Mouse (Mus musculus): ENCODE data around the gene P2rx6. TPM values are rescaled to one million over a fixed set of nuclear protein-coding genes. Genes with fewer than 3 reads are reported as not detected.

P2rx6 gene
- polyA plus RNA-seq, 1 experiment from 2014 or later: 0.60 TPM

- Histone ChIP-seq H3K27ac (no peak overlapping the region), H3K9ac (no peak overlapping the region), H3K9me3 (replicated peaks) (no peaks in the 10 kb centered on the region), H3K4me3 (no peak overlapping the region), H3K27me3 (peaks cover 13% of the 10 kb centered on the region), H3K36me3 (no peaks in the 10 kb centered on the region), H3K4me2 (no peak overlapping the region), H3K4me1 (replicated peaks) (peaks cover 26% of the 10 kb centered on the region)
- ATAC-seq (replicated peaks; ENCODE audit: insufficient number of reproducible peaks, insufficient read depth, low FRiP score, low read depth): no peak
- WGBS: 41% methylated on average over 1 of the region's 1 CpGs
Measured at GRCm38 (mm10) chr16:17563580-17563979, 1.9 kb downstream of the P2rx6 start.

- H3K27me3 ChIP-seq: peaks cover 13% of the 10 kb centered on the region
- WGBS: 58% methylated on average over 2 of the region's 2 CpGs
- H3K9me3 ChIP-seq (replicated peaks): no peaks in the 10 kb centered on the region
- no peaks in the 10 kb centered on the region for H3K36me3 ChIP-seq
- H3K27ac ChIP-seq: no peak overlapping the region
- H3K4me1 ChIP-seq (replicated peaks): peaks cover 19% of the 10 kb centered on the region
- H3K4me3 ChIP-seq: no peak overlapping the region
- H3K4me2 ChIP-seq: no peak overlapping the region
- no peak for ATAC-seq (replicated peaks; ENCODE audit: insufficient number of reproducible peaks, insufficient read depth, low FRiP score, low read depth)
- H3K9ac ChIP-seq: no peak overlapping the region
Measured at GRCm38 (mm10) chr16:17564221-17564620, 2.5 kb downstream of the P2rx6 start.

DNA sequence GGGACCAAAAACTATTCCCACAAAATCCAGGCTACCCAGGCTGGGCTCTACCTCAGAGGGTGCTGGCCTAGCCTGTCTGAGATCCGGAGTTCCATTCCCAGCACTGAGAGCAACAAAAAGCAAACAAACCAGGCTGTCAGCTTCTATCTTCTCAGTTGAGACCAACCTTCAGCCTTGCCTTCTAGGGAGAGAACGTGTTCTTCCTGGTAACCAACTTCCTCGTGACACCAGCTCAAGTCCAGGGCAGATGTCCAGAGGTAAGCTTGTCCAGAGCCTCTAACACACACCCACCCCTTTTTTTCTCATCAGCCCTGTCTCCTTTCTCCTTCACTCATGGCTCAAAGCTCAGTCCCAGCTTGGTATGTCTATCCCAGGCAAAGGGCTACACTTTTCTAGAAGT is 3.1 kb downstream of the P2rx6 start:
- Histone ChIP-seq H3K4me3 (no peak overlapping the region), H3K27me3 (peaks cover 10% of the 10 kb centered on the region), H3K9ac (no peak overlapping the region), H3K4me2 (no peak overlapping the region), H3K36me3 (no peaks in the 10 kb centered on the region), H3K9me3 (replicated peaks) (no peaks in the 10 kb centered on the region), H3K4me1 (replicated peaks) (peaks cover 17% of the 10 kb centered on the region), H3K27ac (no peak overlapping the region)
- 50% methylated on average over 3 of the region's 3 CpGs for WGBS
- ATAC-seq (replicated peaks; ENCODE audit: insufficient number of reproducible peaks, insufficient read depth, low FRiP score, low read depth): no peak

DNA sequence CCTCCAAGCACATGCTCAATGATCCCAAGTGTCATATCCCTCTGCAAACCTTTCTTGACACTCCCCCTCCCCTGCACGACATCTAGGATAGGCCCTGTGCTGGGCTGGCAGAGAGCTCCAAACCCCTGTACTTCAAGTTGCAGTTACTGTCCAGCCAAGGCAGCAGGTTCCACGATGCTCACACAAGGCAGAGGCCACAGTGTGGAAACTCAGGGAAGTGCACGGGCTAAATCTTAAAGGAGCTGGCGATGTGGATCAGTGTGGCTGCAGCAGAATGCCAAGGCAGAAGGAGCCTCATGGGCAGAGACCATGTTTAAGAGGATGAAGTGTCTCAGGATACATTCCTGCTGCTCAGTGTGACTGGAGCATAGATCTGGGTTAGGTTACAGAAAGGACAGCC is 4.5 kb downstream of the P2rx6 start:
- Histone ChIP-seq H3K4me1 (replicated peaks) (peaks cover 12% of the 10 kb centered on the region), H3K4me2 (no peak overlapping the region), H3K9me3 (replicated peaks) (no peaks in the 10 kb centered on the region), H3K4me3 (no peak overlapping the region), H3K36me3 (no peaks in the 10 kb centered on the region), H3K27ac (no peak overlapping the region), H3K9ac (no peak overlapping the region), H3K27me3 (peaks cover 10% of the 10 kb centered on the region)
- no peak for ATAC-seq (replicated peaks; ENCODE audit: insufficient number of reproducible peaks, insufficient read depth, low FRiP score, low read depth)
- WGBS: 23% methylated on average over 4 of the region's 4 CpGs

- Histone ChIP-seq H3K27me3 (peaks cover 37% of the 10 kb centered on the region), H3K4me3 (peak overlapping the region; percentile 55), H3K9me3 (replicated peaks) (no peaks in the 10 kb centered on the region), H3K4me1 (replicated peaks) (peaks cover 14% of the 10 kb centered on the region), H3K4me2 (peak overlapping the region; percentile 83), H3K27ac (no peak overlapping the region), H3K36me3 (no peaks in the 10 kb centered on the region), H3K9ac (peak overlapping the region; percentile 55)
- 12% methylated on average over 45 of the region's 45 CpGs for WGBS
- ATAC-seq (replicated peaks; ENCODE audit: insufficient number of reproducible peaks, insufficient read depth, low FRiP score, low read depth): peak; percentile 51
Measured at GRCm38 (mm10) chr16:17575870-17576824, 14.5 kb downstream of the P2rx6 start.

GRCm38 (mm10) chr16:17576825-17577215 is 15.1 kb downstream of the P2rx6 start:
- no peaks in the 10 kb centered on the region for H3K36me3 ChIP-seq
- H3K27me3 ChIP-seq: peaks cover 37% of the 10 kb centered on the region
- H3K9me3 ChIP-seq (replicated peaks): no peaks in the 10 kb centered on the region
- peak overlapping the region; percentile 55 for H3K9ac ChIP-seq
- H3K4me3 ChIP-seq: peak overlapping the region; percentile 55
- H3K27ac ChIP-seq: no peak overlapping the region
- H3K4me2 ChIP-seq: peak overlapping the region; percentile 83
- 12% methylated on average over 8 of the region's 8 CpGs for WGBS
- H3K4me1 ChIP-seq (replicated peaks): peaks cover 14% of the 10 kb centered on the region
- no peak for ATAC-seq (replicated peaks; ENCODE audit: insufficient number of reproducible peaks, insufficient read depth, low FRiP score, low read depth)

- ATAC-seq (replicated peaks; ENCODE audit: insufficient number of reproducible peaks, insufficient read depth, low FRiP score, low read depth): no peak
- WGBS: 24% methylated on average over 8 of the region's 8 CpGs
- Histone ChIP-seq H3K27me3 (no peaks in the 10 kb centered on the region), H3K4me1 (replicated peaks) (no peaks in the 10 kb centered on the region), H3K9me3 (replicated peaks) (no peaks in the 10 kb centered on the region), H3K9ac (no peak within 1 kb of the TSS), H3K27ac (no peak within 1 kb of the TSS), H3K4me3 (no peak within 1 kb of the TSS), H3K4me2 (no peak within 1 kb of the TSS), H3K36me3 (no peaks in the 10 kb centered on the region)
Measured at GRCm38 (mm10) chr16:17583064-17583463, 21.4 kb downstream of the P2rx6 start, which contains the start of gene Slc7a4. TSS of gene Slc7a4 (minus strand) at chr16:17583214.

DNA sequence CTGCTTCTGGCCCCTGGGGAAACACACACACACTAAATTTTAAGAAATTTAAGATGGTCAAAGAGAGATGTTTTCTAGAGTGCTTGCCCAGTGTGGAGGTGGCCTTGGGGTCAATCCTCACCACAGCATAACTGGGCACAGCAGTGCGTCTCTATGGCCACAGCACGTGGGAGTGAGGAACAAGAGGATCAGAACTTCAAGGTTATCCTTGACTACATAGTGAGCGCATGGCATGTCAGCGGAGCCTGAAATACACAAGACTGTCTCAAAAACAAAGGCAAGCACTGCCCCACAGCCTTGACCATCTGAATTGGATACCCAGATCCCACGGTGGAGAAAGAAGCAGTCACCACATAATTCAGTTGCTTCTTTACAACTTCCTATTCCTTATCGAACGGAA is 22.9 kb downstream of the P2rx6 start:
- H3K27me3 ChIP-seq: no peaks in the 10 kb centered on the region
- H3K9ac ChIP-seq: no peak overlapping the region
- no peak for ATAC-seq (replicated peaks; ENCODE audit: insufficient number of reproducible peaks, insufficient read depth, low FRiP score, low read depth)
- WGBS: 82% methylated on average over 7 of the region's 7 CpGs
- no peak overlapping the region for H3K4me2 ChIP-seq
- H3K36me3 ChIP-seq: no peaks in the 10 kb centered on the region
- H3K9me3 ChIP-seq (replicated peaks): no peaks in the 10 kb centered on the region
- H3K4me1 ChIP-seq (replicated peaks): no peaks in the 10 kb centered on the region
- no peak overlapping the region for H3K27ac ChIP-seq
- no peak overlapping the region for H3K4me3 ChIP-seq

DNA sequence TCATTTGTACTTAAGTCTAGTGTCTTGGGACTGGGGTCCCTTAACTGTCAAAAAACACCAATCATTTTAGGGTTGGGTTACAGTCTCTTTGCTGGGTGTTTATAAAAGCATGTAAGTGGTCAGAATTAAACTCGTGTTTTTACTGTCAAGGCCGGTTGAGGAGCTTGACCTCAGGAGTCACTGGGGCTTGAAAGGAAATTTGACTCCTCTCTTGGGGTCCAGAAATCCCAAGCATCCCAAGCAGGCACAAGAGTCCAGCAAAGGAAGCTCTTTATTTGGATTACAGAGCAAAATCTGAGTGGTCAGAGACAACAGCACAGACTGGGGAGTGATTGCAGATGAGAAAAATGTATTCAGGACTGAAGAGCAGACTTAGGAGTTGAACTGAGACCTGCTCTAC is 29.0 kb downstream of the P2rx6 start:
- WGBS: 17% methylated on average over 2 of the region's 2 CpGs
- Histone ChIP-seq H3K27ac (no peak overlapping the region), H3K9me3 (replicated peaks) (no peaks in the 10 kb centered on the region), H3K36me3 (no peaks in the 10 kb centered on the region), H3K9ac (no peak overlapping the region), H3K4me3 (no peak overlapping the region), H3K4me1 (replicated peaks) (no peaks in the 10 kb centered on the region), H3K27me3 (no peaks in the 10 kb centered on the region), H3K4me2 (no peak overlapping the region)
- no peak for ATAC-seq (replicated peaks; ENCODE audit: insufficient number of reproducible peaks, insufficient read depth, low FRiP score, low read depth)

GRCm38 (mm10) chr16:17600944-17601562 is 39.4 kb downstream of the P2rx6 start:
- H3K4me1 ChIP-seq (replicated peaks): no peaks in the 10 kb centered on the region
- no peaks in the 10 kb centered on the region for H3K27me3 ChIP-seq
- 42% methylated on average over 3 of the region's 3 CpGs for WGBS
- H3K9ac ChIP-seq: no peak overlapping the region
- ATAC-seq (replicated peaks; ENCODE audit: insufficient number of reproducible peaks, insufficient read depth, low FRiP score, low read depth): no peak
- no peak overlapping the region for H3K4me3 ChIP-seq
- H3K9me3 ChIP-seq (replicated peaks): no peaks in the 10 kb centered on the region
- H3K36me3 ChIP-seq: no peaks in the 10 kb centered on the region
- no peak overlapping the region for H3K27ac ChIP-seq
- H3K4me2 ChIP-seq: no peak overlapping the region

DNA sequence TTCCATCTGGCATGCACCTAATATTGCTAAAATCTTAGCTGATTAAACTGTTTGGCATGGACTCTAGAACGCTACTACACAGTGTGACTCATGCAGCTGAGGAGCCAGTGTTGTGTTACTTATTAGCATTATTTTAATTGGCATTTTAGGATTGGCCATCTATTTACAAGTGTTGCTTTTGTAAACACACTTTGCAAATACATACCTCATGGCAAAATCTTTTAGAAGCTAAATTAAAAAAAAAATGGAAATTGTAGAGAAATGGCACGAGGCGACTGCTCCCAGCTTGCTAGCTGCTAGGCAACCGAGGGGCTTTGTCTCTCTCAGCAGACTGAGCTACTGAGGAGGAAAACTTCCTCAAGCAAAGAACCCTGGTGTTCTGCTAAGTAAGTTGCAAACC is 43.3 kb downstream of the P2rx6 start:
- Histone ChIP-seq H3K4me3 (no peak overlapping the region), H3K9ac (no peak overlapping the region), H3K9me3 (replicated peaks) (no peaks in the 10 kb centered on the region), H3K36me3 (no peaks in the 10 kb centered on the region), H3K27ac (no peak overlapping the region), H3K4me2 (no peak overlapping the region), H3K4me1 (replicated peaks) (no peaks in the 10 kb centered on the region), H3K27me3 (no peaks in the 10 kb centered on the region)
- 71% methylated on average over 4 of the region's 4 CpGs for WGBS
- no peak for ATAC-seq (replicated peaks; ENCODE audit: insufficient number of reproducible peaks, insufficient read depth, low FRiP score, low read depth)

All from heart, embryonic 15.5 days (tissue).